Mouse (Mus musculus): ENCODE data around the gene Cidec. TPM values are rescaled to one million over a fixed set of nuclear protein-coding genes. Genes with fewer than 3 reads are reported as not detected.

The Cidec gene
- total and polyA plus RNA-seq, 2 experiments, result 0.92 to 1.5 TPM

- H3K79me2 ChIP-seq (ENCODE audit: control insufficient read depth, insufficient read depth, low read length), result peaks cover 22% of the 10 kb centered on the region; the same call in 1 of the 2 replicates
- peak; percentile 99 for DNase-seq (ENCODE audit: extremely low read depth, low read depth, low spot score)
- peaks cover 18% of the 10 kb centered on the region for H3K4me1 ChIP-seq (ENCODE audit: control insufficient read depth, insufficient read depth, low read length)
- WGBS, result 27% methylated on average over 16 of the region's 16 CpGs
- no peaks in the 10 kb centered on the region; the same call in 1 of the 2 replicates for H3K36me3 ChIP-seq (ENCODE audit: control insufficient read depth, insufficient read depth, low read length)
- TF ChIP-seq CTCF (IDR thresholded peaks at IDR 0.05; ENCODE audit: low read depth, low read length), result no peak
- TF ChIP-seq POLR2A (IDR thresholded peaks at IDR 0.05; ENCODE audit: extremely low read depth, insufficient read depth, low read length), result 0 out of 2 replicates have a peak, but pooled peaks have one; percentile 39
- no peaks in the 10 kb centered on the region for H3K27me3 ChIP-seq (ENCODE audit: control insufficient read depth, insufficient read depth, low read length)
- H3K27ac ChIP-seq (replicated peaks; ENCODE audit: insufficient read depth, low read depth, low read length), result peak overlapping the region; percentile 95
- peak overlapping the region; percentile 58 for H3K4me3 ChIP-seq (ENCODE audit: insufficient read depth, low read depth, low read length)
- peak overlapping the region; percentile 78 for H3K9ac ChIP-seq (ENCODE audit: low read depth, low read length)
These were observed 7.6 kb downstream of the Cidec start for GRCm38 (mm10) chr6:113428006-113428405.

- Histone ChIP-seq H3K36me3 (ENCODE audit: control insufficient read depth, insufficient read depth, low read length) (no peaks in the 10 kb centered on the region), H3K27me3 (ENCODE audit: control insufficient read depth, insufficient read depth, low read length) (no peaks in the 10 kb centered on the region), H3K27ac (replicated peaks; ENCODE audit: insufficient read depth, low read depth, low read length) (peak overlapping the region; percentile 83), H3K4me1 (ENCODE audit: control insufficient read depth, insufficient read depth, low read length) (peaks cover 12% of the 10 kb centered on the region), H3K9ac (ENCODE audit: low read depth, low read length) (peak overlapping the region; percentile 45; the same call in 1 of the 2 replicates), H3K4me3 (ENCODE audit: insufficient read depth, low read depth, low read length) (no peak overlapping the region), H3K79me2 (ENCODE audit: control insufficient read depth, insufficient read depth, low read length) (peaks cover 20% of the 10 kb centered on the region; the same call in 1 of the 2 replicates)
- DNase-seq (ENCODE audit: extremely low read depth, low read depth, low spot score), result peak; percentile 98
- WGBS, result 20% methylated on average over 3 of the region's 3 CpGs
- TF ChIP-seq POLR2A (IDR thresholded peaks at IDR 0.05; ENCODE audit: extremely low read depth, insufficient read depth, low read length) (no peak), CTCF (IDR thresholded peaks at IDR 0.05; ENCODE audit: low read depth, low read length) (peak; percentile 74)
These were observed 8.2 kb downstream of the Cidec start for GRCm38 (mm10) chr6:113427397-113427796.

GRCm38 (mm10) chr6:113426696-113427095 is 8.9 kb downstream of the Cidec start:
- peaks cover 17% of the 10 kb centered on the region; the same call in 1 of the 2 replicates for H3K79me2 ChIP-seq (ENCODE audit: control insufficient read depth, insufficient read depth, low read length)
- no peaks in the 10 kb centered on the region for H3K36me3 ChIP-seq (ENCODE audit: control insufficient read depth, insufficient read depth, low read length)
- 73% methylated on average over 4 of the region's 4 CpGs for WGBS
- H3K4me3 ChIP-seq (ENCODE audit: insufficient read depth, low read depth, low read length), result no peak overlapping the region
- TF ChIP-seq CTCF (IDR thresholded peaks at IDR 0.05; ENCODE audit: low read depth, low read length) (no peak), POLR2A (IDR thresholded peaks at IDR 0.05; ENCODE audit: extremely low read depth, insufficient read depth, low read length) (no peak)
- peaks cover 7% of the 10 kb centered on the region for H3K4me1 ChIP-seq (ENCODE audit: control insufficient read depth, insufficient read depth, low read length)
- H3K27ac ChIP-seq (replicated peaks; ENCODE audit: insufficient read depth, low read depth, low read length), result no peak overlapping the region
- H3K9ac ChIP-seq (ENCODE audit: low read depth, low read length), result no peak overlapping the region
- no peaks in the 10 kb centered on the region for H3K27me3 ChIP-seq (ENCODE audit: control insufficient read depth, insufficient read depth, low read length)
- DNase-seq (ENCODE audit: extremely low read depth, low read depth, low spot score), result peak; percentile 54

GRCm38 (mm10) chr6:113424187-113424586 is 11.4 kb downstream of the Cidec start:
- H3K9ac ChIP-seq (ENCODE audit: low read depth, low read length), result no peak overlapping the region
- WGBS, result 84% methylated on average over 7 of the region's 7 CpGs
- no peak overlapping the region for H3K27ac ChIP-seq (replicated peaks; ENCODE audit: insufficient read depth, low read depth, low read length)
- no peaks in the 10 kb centered on the region for H3K27me3 ChIP-seq (ENCODE audit: control insufficient read depth, insufficient read depth, low read length)
- TF ChIP-seq CTCF (IDR thresholded peaks at IDR 0.05; ENCODE audit: low read depth, low read length) (no peak), POLR2A (IDR thresholded peaks at IDR 0.05; ENCODE audit: extremely low read depth, insufficient read depth, low read length) (no peak)
- H3K4me3 ChIP-seq (ENCODE audit: insufficient read depth, low read depth, low read length), result no peak overlapping the region
- 0 out of 2 replicates have a peak, but pooled peaks cover 3% of the 10 kb centered on the region for H3K4me1 ChIP-seq (ENCODE audit: control insufficient read depth, insufficient read depth, low read length)
- H3K79me2 ChIP-seq (ENCODE audit: control insufficient read depth, insufficient read depth, low read length), result peaks cover 9% of the 10 kb centered on the region; the same call in 1 of the 2 replicates
- H3K36me3 ChIP-seq (ENCODE audit: control insufficient read depth, insufficient read depth, low read length), result no peaks in the 10 kb centered on the region
- DNase-seq (ENCODE audit: extremely low read depth, low read depth, low spot score), result no peak

GRCm38 (mm10) chr6:113423000-113423399 is 12.6 kb downstream of the Cidec start:
- H3K4me1 ChIP-seq (ENCODE audit: control insufficient read depth, insufficient read depth, low read length), result peaks cover 9% of the 10 kb centered on the region
- no peak overlapping the region for H3K9ac ChIP-seq (ENCODE audit: low read depth, low read length)
- no peak for DNase-seq (ENCODE audit: extremely low read depth, low read depth, low spot score)
- WGBS, result 72% methylated on average over 4 of the region's 4 CpGs
- TF ChIP-seq POLR2A (IDR thresholded peaks at IDR 0.05; ENCODE audit: extremely low read depth, insufficient read depth, low read length) (no peak), CTCF (IDR thresholded peaks at IDR 0.05; ENCODE audit: low read depth, low read length) (no peak)
- H3K79me2 ChIP-seq (ENCODE audit: control insufficient read depth, insufficient read depth, low read length), result no peaks in the 10 kb centered on the region
- no peaks in the 10 kb centered on the region for H3K36me3 ChIP-seq (ENCODE audit: control insufficient read depth, insufficient read depth, low read length)
- no peaks in the 10 kb centered on the region for H3K27me3 ChIP-seq (ENCODE audit: control insufficient read depth, insufficient read depth, low read length)
- no peak overlapping the region for H3K27ac ChIP-seq (replicated peaks; ENCODE audit: insufficient read depth, low read depth, low read length)
- no peak overlapping the region for H3K4me3 ChIP-seq (ENCODE audit: insufficient read depth, low read depth, low read length)

GRCm38 (mm10) chr6:113419199-113419587 is 16.4 kb downstream of the Cidec start, which contains the start of gene Rpusd3:
TSS of gene Rpusd3 (minus strand) at chr6:113419340.
- Histone ChIP-seq H3K4me3 (ENCODE audit: insufficient read depth, low read depth, low read length) (peak within 1 kb of the TSS; percentile 76), H3K9ac (ENCODE audit: low read depth, low read length) (peak within 1 kb of the TSS; percentile 82), H3K27ac (replicated peaks; ENCODE audit: insufficient read depth, low read depth, low read length) (peak within 1 kb of the TSS; percentile 80), H3K79me2 (ENCODE audit: control insufficient read depth, insufficient read depth, low read length) (no peaks in the 10 kb centered on the region), H3K4me1 (ENCODE audit: control insufficient read depth, insufficient read depth, low read length) (peaks cover 9% of the 10 kb centered on the region), H3K27me3 (ENCODE audit: control insufficient read depth, insufficient read depth, low read length) (no peaks in the 10 kb centered on the region), H3K36me3 (ENCODE audit: control insufficient read depth, insufficient read depth, low read length) (no peaks in the 10 kb centered on the region)
- under 1% methylated on average over 25 of the region's 25 CpGs for WGBS
- TF ChIP-seq CTCF (IDR thresholded peaks at IDR 0.05; ENCODE audit: low read depth, low read length), result no peak
- TF ChIP-seq POLR2A (IDR thresholded peaks at IDR 0.05; ENCODE audit: extremely low read depth, insufficient read depth, low read length), result peak; percentile 62
- peak; percentile 92 for DNase-seq (ENCODE audit: extremely low read depth, low read depth, low spot score)
